Mouse (Mus musculus): Measurements from ENCODE around the gene Otulin.

Gene Otulin

GRCm38 (mm10) chr15:27612533-27613221 is 17.8 kb downstream of the Otulin start:
- DNase-seq = peak; percentile 58

GRCm38 (mm10) chr15:27609554-27609953 is 20.9 kb downstream of the Otulin start:
- DNase-seq = no peak

- DNase-seq = no peak
These were observed 25.2 kb downstream of the Otulin start for GRCm38 (mm10) chr15:27605252-27605651.

- DNase-seq = no peak
These were observed 25.9 kb downstream of the Otulin start for GRCm38 (mm10) chr15:27604558-27604957.

GRCm38 (mm10) chr15:27600524-27600923 is 30.0 kb downstream of the Otulin start:
- no peak for DNase-seq

- DNase-seq = no peak
These were observed 31.6 kb downstream of the Otulin start for GRCm38 (mm10) chr15:27598786-27599385.

GRCm38 (mm10) chr15:27597516-27597915 is 33.0 kb downstream of the Otulin start:
- DNase-seq = no peak

GRCm38 (mm10) chr15:27596463-27597140 is 33.9 kb downstream of the Otulin start:
- no peak for DNase-seq

- DNase-seq = no peak
These were observed 34.9 kb downstream of the Otulin start for GRCm38 (mm10) chr15:27595560-27595959.

- no peak for DNase-seq
These were observed 35.5 kb downstream of the Otulin start for GRCm38 (mm10) chr15:27594973-27595372.

GRCm38 (mm10) chr15:27593717-27594116 is 36.8 kb downstream of the Otulin start:
- DNase-seq = peak; percentile 30

- no peak for DNase-seq
These were observed 37.7 kb downstream of the Otulin start for GRCm38 (mm10) chr15:27592620-27593320.

- DNase-seq = no peak
These were observed 39.7 kb downstream of the Otulin start for GRCm38 (mm10) chr15:27590812-27591211.

- no peak for DNase-seq
These were observed 42.2 kb downstream of the Otulin start for GRCm38 (mm10) chr15:27588087-27588826.

GRCm38 (mm10) chr15:27586093-27586480 is 44.4 kb downstream of the Otulin start:
- no peak for DNase-seq

GRCm38 (mm10) chr15:27585466-27586092 is 44.9 kb downstream of the Otulin start:
- no peak for DNase-seq

- no peak for DNase-seq
These were observed 46.9 kb downstream of the Otulin start for GRCm38 (mm10) chr15:27583620-27584019.

- peak; percentile 59 for DNase-seq
These were observed 47.5 kb downstream of the Otulin start for GRCm38 (mm10) chr15:27583042-27583441.

GRCm38 (mm10) chr15:27582428-27582827 is 48.1 kb downstream of the Otulin start:
- DNase-seq = peak; percentile 38

- DNase-seq = no peak
These were observed 48.9 kb downstream of the Otulin start for GRCm38 (mm10) chr15:27581640-27582039.

- no peak for DNase-seq
These were observed 49.7 kb downstream of the Otulin start for GRCm38 (mm10) chr15:27580771-27581170.

GRCm38 (mm10) chr15:27579853-27580252 is 50.6 kb downstream of the Otulin start:
- no peak for DNase-seq

Data from right cerebral cortex, postnatal 4 days (tissue).